Mouse (Mus musculus) urinary bladder, postnatal 14 days (tissue): ENCODE data around the gene Zdhhc1.
A peak's percentile ranks its signal among the peaks of the same experiment; 100 is the strongest.

Experiments used
- DNase-seq: peaks from one replicate; pipeline ENCODE4 v3.0.0; 2021; ENCODE audit warnings: low spot score

Zdhhc1 gene

DNA sequence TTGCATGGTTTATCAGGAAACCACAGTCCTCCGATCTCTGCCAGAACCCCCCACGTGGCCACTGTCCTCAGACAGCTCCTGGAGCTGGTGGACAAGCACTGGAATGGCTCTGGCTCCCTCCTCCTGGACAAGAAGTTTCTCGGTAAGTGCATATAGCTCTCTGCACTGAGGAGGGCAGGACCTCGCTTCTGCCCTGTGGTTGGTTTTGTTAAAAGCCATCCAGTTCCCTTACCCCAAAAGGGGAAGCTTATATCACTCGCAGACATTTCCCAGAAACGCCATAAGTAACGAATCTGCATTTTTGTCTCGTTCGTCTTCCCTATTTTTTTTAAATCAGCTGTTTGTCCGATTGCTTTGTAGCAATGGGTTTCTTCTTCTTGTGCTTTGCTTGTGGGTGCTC is 41.5 kb downstream of the Zdhhc1 start:
- DNase-seq = no peak

DNA sequence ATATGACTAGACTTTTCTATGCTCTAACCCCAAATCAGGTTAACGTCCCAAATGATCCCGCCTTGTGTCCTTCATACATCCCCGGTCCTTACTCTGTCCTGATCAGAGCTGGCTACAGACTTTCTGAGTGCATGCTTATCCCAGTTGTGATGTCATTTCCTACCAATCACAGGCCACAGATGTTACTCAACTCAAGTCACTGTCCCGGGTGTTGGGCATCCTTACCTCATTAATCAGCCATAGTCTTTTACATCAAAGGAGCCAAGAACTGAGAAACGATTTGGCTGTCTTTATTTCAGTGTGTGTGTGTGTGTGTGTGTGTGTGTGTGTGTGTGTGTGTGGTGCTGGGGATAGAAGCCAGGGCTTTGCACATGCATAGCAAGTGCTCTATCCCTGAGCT is 42.6 kb downstream of the Zdhhc1 start:
- DNase-seq = no peak

DNA sequence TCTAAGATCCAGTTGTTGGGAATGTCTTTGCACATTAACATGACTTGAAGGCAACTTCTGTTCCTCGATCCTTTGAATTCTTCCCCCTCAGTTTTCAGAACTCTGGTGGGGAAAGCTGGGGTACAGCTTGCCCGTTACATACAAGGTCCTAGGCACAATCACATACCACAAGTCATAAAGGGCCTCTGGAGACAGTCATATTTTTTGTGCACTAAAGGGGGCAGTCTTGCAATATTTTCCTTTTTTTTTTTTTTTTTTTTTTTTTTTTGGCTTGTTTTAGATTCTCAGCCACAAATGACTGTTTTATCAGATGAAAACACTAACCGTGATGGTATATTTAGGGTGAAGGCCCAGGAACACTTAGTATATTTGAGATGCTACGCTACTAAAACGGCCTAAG is 43.4 kb downstream of the Zdhhc1 start:
- DNase-seq = no peak

DNA sequence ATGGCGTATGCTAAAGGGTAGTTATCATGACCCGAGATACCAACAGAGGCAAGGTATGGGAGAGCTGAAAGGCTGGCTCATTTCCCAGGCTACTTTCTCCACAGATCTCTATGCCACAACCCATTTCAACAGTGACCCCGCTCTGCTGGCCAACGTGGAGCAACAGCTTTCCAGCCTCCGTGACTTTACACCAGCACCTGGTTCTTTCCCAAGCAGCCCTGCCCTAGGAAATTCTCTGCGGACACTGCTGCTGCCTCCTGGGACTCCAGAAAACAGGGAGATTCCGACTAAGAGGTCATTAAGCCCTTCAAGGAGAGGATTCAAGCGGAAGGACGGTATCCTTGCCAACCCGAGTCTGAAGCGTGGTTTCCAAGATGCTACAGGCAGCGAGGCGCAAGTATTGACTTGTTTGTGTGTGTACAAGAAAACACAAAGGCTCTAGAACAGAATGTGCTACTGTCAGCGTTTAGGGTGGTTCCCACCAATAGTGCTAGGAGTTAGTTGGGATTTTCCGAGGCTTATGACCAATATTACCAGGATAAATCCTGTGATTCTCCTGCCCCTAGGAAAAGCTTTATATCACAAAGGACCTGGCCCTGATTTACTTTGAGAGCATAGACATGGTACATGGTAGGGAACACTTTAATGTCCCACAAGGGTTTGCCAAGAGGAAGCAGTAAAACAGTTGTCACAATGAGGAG is 44.6 kb downstream of the Zdhhc1 start:
- no peak for DNase-seq

DNA sequence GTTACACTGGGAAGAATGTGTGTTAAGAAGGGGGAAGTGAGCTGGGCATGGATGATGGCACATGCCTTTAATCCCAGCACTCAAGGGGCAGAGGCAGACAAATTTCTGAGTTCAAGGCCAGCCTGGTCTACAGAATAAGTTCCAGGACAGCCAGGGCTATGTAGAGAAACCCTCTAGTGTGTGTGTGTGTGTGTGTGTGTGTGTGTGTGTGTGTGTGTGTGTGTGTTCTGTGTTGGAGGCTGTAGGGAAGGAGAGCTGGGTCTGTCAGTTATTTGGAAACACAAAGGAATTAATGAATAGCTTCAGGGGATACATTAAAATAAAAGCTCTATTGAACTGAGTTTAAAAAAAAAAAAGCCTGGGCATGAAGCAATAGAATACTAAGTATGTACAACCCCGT is 45.7 kb downstream of the Zdhhc1 start:
- no peak for DNase-seq

DNA sequence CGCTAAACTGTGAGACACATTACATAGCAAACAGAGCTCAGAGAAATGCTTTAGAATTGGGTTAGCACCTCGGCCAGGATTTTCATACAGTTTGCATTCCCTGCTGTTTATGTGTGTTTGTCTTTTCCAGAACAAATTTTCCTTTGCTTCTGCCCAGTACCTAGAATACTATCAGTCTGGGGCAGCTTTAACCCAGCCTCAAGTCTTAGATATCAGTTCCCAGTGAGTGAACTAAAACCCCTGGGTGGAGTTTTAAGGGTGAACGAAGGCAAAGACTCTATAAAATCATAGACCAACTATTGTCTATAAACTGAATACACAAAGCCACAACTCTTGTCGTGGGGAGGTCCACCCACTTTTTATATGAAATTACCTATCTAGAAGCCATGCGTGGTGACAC is 48.1 kb downstream of the Zdhhc1 start:
- DNase-seq = no peak

DNA sequence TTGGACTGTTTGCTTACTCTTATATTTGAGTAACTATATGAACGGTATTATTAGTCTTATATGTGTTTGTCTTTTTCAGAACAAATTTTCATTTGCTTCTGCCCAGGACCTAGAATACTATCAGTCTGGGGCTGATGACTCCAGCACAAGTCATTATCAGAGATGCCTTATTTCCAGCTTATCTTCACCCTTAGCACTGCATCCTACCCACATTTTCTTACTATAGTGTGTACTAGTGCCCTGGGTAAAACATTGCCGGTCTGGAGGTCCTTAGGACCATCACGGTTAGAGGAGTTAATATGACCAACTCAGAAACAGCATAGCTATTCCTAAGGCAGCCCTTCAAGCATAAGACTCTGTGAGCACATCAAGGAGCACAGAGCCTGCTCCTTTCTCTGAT is 48.5 kb downstream of the Zdhhc1 start:
- no peak for DNase-seq

DNA sequence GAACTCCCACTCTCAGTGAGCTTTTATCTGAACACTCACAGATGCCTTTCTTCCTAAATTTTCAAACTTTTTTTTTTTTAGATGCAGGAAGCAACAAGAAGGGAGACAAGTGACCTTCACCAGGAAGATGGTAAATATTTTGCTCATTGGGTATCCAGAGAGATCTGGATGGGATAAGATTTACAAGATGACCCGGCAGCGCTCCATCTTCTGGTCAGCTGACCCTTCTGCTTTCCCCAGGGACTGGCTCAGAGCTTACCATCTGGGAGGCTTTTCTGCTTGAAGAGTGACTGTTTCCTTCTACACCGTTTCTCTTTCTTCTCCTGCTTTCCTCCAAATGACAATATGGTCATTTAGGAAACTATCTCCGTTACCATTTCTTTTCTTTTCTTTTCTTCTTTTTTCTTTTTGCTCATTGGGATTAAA is 50.6 kb downstream of the Zdhhc1 start:
- DNase-seq = no peak

DNA sequence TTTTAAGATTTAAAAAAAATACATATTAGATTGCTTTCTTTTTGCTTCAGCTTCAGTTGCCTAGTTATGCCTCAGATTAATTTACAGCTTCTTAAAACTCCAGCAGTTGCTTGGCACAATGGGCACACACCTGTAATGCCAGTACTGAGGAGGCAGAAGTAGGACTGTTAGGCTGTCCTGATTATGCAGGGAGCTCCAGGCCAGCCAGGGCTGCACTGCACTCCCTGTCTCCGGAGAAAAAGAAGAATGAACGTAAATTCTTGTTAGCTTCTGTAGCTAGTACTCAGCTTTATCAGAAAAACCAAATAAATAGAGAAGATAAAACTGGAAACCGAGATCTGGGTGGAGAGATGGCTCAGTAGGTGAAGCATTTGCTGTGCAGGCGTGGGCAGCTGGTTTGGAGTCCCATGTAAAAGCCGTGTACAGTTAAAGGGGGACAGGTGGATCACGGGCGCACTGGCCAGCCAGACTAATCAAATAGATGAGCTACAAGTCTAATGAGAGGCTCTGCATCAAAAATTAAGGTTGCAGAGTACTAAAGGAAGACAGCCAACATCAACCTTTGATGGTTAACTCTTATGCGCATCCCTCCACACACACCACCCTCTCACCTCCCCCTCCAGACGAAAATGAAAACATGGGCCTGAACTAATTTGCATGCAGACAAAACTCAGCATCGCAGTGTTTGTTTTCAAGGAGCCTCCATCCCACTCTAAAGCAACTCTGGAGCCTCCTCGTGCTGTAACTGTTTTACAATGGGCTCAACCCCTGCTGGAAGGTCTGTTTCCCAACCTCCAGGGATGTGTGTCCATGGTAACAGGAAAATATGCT is 51.2 kb downstream of the Zdhhc1 start:
- DNase-seq = no peak

DNA sequence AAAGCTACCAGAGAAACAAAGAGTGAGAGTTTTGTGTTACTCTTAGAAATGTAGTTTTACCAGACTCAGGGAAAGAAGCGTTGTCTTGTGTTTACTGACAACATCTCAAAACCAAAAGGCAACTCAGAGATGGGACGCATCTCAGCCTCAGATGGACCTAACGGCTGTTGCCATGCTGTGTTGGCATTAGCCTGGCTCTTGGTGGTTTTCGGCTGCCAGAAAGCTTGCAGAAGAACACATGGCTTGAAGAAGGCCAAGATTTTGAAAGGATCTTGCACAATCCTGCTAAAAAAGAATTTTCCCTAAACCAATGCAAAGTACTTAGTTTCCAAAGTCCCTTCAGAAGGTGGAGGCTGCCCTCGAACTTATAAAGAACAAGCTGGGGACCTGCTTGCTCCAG is 54.0 kb downstream of the Zdhhc1 start:
- DNase-seq = no peak

DNA sequence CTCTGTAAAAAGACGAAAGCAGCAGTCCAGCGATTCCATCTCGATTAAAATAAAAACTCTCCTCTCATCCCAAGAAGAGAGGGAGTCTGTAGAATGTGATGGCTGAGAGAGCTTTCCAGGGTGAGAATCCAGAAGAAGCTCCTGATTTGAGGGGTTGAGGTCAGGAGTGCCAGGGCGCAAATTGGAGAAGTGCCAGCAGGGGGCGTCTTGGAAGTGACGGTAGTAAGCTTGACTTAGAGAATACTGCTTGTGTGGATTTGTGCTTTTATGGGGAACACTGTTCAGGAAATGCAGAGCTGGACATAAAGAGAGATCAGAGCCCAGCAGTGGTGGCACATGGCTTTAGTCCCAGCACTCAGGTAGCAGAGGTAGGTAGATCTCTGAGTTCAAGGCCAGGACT is 55.3 kb downstream of the Zdhhc1 start:
- peak; percentile 53 for DNase-seq

DNA sequence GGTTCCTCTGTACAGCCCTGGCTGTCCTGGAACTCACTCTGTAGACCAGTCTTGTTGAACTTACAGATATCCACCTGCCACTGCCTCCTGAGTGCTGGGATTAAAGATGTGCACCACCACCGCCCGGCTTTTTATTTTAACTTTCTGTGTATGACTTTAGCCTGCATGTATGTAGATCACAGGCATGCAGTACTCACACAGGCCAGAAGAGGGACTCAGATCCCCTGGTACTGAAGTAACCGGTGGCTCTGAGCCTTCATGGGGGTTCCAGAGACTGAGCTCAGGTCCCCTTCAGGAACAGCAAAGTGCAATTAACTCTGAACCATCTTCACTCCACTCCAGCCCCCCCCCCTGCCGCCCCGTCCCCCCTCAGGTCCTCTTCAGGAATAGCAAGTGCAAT is 57.8 kb downstream of the Zdhhc1 start:
- DNase-seq = peak; percentile 36

DNA sequence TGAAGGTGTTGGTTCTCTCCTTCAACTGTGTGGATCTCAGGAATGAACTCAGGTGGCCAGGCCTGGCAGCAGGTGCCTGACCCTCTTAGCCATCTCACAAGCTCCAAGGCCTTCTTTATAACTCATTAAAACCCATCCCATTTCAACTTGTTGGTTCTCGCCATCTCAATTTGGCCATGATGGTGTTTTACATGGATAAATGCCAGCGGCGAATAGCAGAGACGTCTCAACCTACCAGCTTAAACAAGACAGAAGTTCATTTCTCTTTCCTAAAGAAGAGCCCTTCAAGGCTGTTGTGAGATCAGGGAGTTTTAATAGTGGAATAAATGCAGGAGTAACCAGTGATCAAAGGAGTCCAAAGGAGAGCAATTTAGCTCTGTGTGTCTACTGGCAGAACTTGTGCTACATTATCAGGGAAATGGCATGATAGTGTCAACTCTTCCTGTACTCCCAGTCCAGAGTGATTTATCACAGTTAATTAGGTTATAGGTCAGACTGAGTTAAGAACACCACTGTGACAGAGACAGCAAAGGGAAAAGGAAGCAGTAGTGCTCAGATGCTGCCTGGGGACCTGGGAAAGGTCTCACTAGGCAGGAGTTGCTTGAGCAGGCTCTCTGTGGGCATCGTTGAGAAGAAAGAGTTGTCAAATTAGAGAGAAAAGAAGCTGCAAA is 59.5 kb downstream of the Zdhhc1 start:
- no peak for DNase-seq

DNA sequence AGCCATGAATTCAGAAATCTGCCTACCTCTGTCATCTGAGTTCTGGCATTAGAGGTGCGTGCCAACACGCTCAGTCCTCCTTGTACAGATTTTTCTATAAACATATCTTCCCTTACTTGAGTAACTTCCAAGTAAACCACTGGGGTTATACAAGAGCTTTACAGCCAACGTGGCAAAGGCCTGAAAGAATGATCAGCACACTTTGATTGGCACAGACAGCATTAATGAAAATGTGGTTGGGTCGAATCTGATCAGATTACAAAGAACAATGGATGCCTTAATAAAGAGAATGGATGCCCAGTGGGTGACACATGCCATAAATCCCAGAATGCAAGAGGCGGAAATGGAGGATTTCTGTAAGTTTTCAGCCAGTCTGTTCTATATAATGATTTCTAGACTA is 60.5 kb downstream of the Zdhhc1 start:
- no peak for DNase-seq

DNA sequence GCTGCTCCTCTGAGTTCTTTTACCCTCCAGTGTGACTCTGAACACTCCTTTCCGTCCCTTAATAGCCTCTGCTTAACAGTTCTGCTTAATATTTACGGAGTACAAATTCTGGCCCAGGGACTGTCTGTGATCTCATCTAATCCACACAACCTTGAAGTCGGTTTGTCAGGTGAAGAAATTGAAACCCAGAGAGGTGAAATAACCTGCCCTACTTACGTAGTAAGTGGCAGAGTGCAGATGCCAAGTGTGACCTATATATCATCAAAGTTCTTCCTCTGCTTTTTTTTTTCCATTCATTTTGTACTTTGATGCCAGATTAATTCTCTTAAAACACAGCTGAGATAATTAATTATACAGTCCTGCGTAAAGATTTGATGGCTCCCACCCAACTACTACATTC is 62.6 kb downstream of the Zdhhc1 start:
- no peak for DNase-seq

DNA sequence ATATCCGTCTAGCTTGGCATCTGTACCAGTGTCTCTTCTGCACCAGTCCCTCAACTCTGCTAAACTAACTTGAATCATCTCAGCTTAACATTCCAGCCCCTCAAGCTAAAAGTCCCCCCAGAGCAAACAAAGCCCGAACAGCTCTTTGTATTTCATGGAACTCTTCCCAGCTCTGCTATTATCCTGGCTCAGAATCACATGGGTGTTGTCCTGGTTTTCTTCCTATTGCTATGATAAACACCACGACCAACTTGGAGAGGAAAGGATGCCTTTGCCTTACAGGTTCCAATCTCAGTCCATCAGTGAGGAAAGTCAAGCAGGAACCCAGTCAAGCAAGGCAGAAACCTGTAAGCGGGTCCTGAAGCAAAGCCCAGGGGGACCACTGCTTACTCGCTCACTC is 63.2 kb downstream of the Zdhhc1 start:
- DNase-seq = no peak

DNA sequence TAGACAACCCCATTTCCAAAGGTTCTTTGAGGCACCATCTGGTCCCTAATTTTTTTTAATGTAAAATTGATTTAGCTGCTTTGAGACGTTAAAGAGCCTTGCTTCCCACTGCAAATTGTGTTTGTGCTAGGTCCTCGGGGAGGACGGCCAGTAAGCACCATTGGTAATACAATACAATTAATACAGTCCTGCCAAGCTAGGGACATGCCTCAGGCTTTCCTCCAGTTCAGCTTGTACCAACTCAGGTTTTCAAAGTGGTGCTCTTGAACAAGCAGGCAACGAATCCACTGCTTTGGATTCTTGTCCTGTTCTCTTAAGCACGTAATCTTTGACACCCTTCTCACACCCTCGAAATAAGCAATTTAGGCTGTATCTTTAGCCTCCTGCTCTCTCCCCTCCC is 63.7 kb downstream of the Zdhhc1 start:
- no peak for DNase-seq

DNA sequence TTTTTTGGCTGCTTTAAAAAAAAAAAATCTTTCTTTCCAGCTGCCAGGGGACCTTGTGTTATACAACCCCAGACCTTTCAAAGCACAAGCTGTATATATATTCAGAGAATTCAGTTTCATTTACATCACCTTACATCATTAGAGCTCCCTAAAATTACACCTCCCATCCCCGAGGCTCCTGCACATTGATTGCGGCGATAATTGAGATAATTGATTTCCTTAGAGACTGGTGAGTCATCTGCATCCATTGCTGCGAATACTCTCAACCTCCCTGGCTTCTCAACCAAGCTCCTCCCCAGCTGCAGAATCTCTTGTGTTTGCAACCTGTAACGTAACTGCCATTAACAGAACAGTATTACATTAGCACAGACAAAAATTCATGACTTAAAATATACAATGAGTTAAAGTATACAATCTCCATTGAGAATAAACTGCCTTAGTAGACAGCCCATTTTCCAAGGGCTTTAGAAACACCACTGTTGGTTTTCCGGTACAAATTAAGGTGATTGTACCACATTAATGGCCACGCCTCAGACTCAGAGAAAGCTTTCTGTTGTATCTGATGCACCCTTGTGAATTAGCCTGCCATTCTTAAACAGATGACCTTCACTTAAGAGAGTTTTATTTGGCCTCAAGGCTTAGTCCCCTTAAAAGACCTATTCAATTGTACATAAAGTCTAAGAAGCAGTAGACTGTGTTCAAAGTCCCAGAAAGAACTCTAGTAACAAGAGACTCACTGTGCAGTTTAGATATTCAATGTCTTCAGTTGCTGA is 64.8 kb downstream of the Zdhhc1 start:
- no peak for DNase-seq

DNA sequence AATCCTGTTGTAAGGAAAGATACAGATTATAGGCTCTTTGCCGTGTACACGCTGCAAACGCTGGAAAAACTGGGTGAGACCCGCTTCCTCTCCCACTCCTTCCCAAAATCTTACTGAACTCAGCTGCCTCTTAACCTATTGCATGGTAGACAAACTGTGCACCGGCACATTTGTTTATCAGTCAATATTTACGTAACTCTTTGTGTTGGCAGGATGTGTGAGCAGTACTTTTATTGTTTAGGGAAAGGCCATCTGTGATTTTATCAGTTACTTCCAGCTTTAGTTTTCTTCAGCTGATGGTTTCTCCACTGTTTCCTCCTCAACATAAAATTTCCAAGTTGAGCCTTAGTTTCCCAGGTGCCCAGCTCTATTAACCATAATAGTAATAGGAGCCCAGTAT is 69.8 kb downstream of the Zdhhc1 start:
- no peak for DNase-seq
